Mouse (Mus musculus) cerebellum, postnatal 14 days (tissue): ENCODE measurements around the gene Cdx2.

Source experiments
- DNase-seq, 2 experiments: peaks; one replicate each; pipeline ENCODE4 v3.0.0; 2021; ENCODE audit warnings: mixed read lengths in 2 of 2

Gene Cdx2

GRCm38 (mm10) chr5:147292506-147293120 lies 14.5 kb downstream of the Cdx2 start:
- no peak for DNase-seq

- DNase-seq, result no peak
Measured at GRCm38 (mm10) chr5:147291764-147292505, 15.1 kb downstream of the Cdx2 start.

GRCm38 (mm10) chr5:147284365-147284764 lies 22.7 kb downstream of the Cdx2 start:
- DNase-seq, result no peak

GRCm38 (mm10) chr5:147277547-147277925 lies 29.5 kb downstream of the Cdx2 start:
- no peak for DNase-seq

GRCm38 (mm10) chr5:147276701-147277546 lies 30.1 kb downstream of the Cdx2 start:
- DNase-seq, result no peak

GRCm38 (mm10) chr5:147275761-147276160 lies 31.3 kb downstream of the Cdx2 start:
- no peak for DNase-seq

- no peak for DNase-seq
Measured at GRCm38 (mm10) chr5:147274174-147275141, 32.6 kb downstream of the Cdx2 start.

GRCm38 (mm10) chr5:147272808-147273345 lies 34.2 kb downstream of the Cdx2 start:
- no peak for DNase-seq

- DNase-seq, result no peak
Measured at GRCm38 (mm10) chr5:147272046-147272807, 34.8 kb downstream of the Cdx2 start.

GRCm38 (mm10) chr5:147270673-147271655 lies 36.1 kb downstream of the Cdx2 start:
- no peak for DNase-seq

GRCm38 (mm10) chr5:147269926-147270672 lies 37.0 kb downstream of the Cdx2 start, which contains the start of gene Pdx1:
Pdx1 (plus strand) TSS chr5:147269959.
- no peak for DNase-seq

- DNase-seq, result no peak
Measured at GRCm38 (mm10) chr5:147269371-147269770, 37.7 kb downstream of the Cdx2 start.

GRCm38 (mm10) chr5:147268728-147269127 lies 38.3 kb downstream of the Cdx2 start:
- no peak for DNase-seq

- no peak for DNase-seq
Measured at GRCm38 (mm10) chr5:147267434-147267833, 39.6 kb downstream of the Cdx2 start.

- no peak for DNase-seq
Measured at GRCm38 (mm10) chr5:147263945-147264344, 43.1 kb downstream of the Cdx2 start.

- DNase-seq, result no peak
Measured at GRCm38 (mm10) chr5:147261899-147262541, 45.0 kb downstream of the Cdx2 start.

GRCm38 (mm10) chr5:147260778-147261177 lies 46.3 kb downstream of the Cdx2 start:
- DNase-seq, result no peak

GRCm38 (mm10) chr5:147260189-147260588 lies 46.9 kb downstream of the Cdx2 start:
- DNase-seq, result no peak
